20 mouse cellular contexts compared by ENCODE assay signal in the genomic region with DNA sequence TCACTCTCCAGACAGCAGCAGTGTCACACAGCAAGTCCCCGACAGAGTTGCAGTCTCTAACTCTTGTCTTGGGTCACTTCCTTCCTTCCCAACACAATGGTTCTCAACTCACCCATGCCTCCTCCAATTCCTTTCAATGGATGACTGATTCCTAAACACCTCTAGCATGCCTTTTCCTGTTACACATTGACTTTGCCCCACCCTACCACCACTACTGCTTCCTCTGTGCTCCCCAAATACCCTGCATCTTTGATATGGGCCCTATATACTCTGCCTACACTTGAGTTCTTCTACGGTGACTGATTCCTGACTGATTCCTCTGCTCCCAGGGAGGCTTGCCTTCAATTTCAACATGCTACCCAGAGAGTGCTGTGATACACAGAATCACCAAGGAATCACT.
DNase-seq lines count a peak whose midpoint lies in the region; ATAC-seq and TF ChIP-seq lines count a peak whose summit lies in the region.
"Had no signal": no experiment of that assay in that cellular context is flagged by ENCODE, and none has a peak within 500 bp of the region (broad histone marks: within the 10 kb centered on the region; RNA-seq: fewer than 3 reads in every experiment).

No protein-coding gene starts in this region.

- peak; percentile 28; the same call in 1 of the 2 replicates for ATAC-seq in embryonic facial prominence, embryonic 12.5 days (ENCODE audit: insufficient number of reproducible peaks, insufficient read depth, low FRiP score, low TSS enrichment)
- ATAC-seq in kidney, embryonic 15.5 days (replicated peaks; ENCODE audit: low FRiP score): peak; percentile 79
- ATAC-seq in kidney, postnatal 0 days (replicated peaks; ENCODE audit: low FRiP score, low read depth): no peak; the same call in 1 of the 2 replicates
- ATAC-seq: CD4-positive, CD25-positive, alpha-beta regulatory T cell, adult 4 months; forebrain, embryonic 13.5 days; forebrain, embryonic 15.5 days; forebrain, postnatal 0 days had no signal

- H3K27me3 ChIP-seq in embryonic facial prominence, embryonic 12.5 days: no peaks in the 10 kb centered on the region
- H3K27me3 ChIP-seq in embryonic facial prominence, embryonic 10.5 days (replicated peaks; ENCODE audit: low read depth, poor library complexity, severe bottlenecking): no peaks in the 10 kb centered on the region
- no peaks in the 10 kb centered on the region for H3K27me3 ChIP-seq in kidney, embryonic 15.5 days
- no peaks in the 10 kb centered on the region for H3K27me3 ChIP-seq in kidney, postnatal 0 days (ENCODE audit: insufficient read depth, low read length)
- H3K27me3 ChIP-seq: forebrain, embryonic 13.5 days; forebrain, embryonic 15.5 days had no signal

- no peaks in the 10 kb centered on the region for H3K9me3 ChIP-seq in embryonic facial prominence, embryonic 12.5 days
- no peaks in the 10 kb centered on the region for H3K9me3 ChIP-seq in embryonic facial prominence, embryonic 10.5 days
- H3K9me3 ChIP-seq in kidney, embryonic 15.5 days (replicated peaks): no peaks in the 10 kb centered on the region
- no peaks in the 10 kb centered on the region for H3K9me3 ChIP-seq in kidney, postnatal 0 days (replicated peaks; ENCODE audit: low read length)
- H3K9me3 ChIP-seq: forebrain, embryonic 15.5 days had no signal

- 77% methylated on average over 2 of the region's 2 CpGs for WGBS in embryonic facial prominence, embryonic 12.5 days
- 84% methylated on average over 2 of the region's 2 CpGs for WGBS in embryonic facial prominence, embryonic 10.5 days
- 55% methylated on average over 2 of the region's 2 CpGs for WGBS in kidney, embryonic 15.5 days
- 41% methylated on average over 2 of the region's 2 CpGs for WGBS in kidney, postnatal 0 days

- H3K4me3 ChIP-seq in embryonic facial prominence, embryonic 12.5 days: no peak overlapping the region
- no peak overlapping the region for H3K4me3 ChIP-seq in embryonic facial prominence, embryonic 10.5 days
- H3K4me3 ChIP-seq in kidney, embryonic 15.5 days (replicated peaks): no peak overlapping the region
- H3K4me3 ChIP-seq in kidney, postnatal 0 days (replicated peaks; ENCODE audit: low read depth, low read length): no peak overlapping the region
- H3K4me3 ChIP-seq: forebrain, embryonic 13.5 days; forebrain, embryonic 15.5 days had no signal

- H3K4me1 ChIP-seq in embryonic facial prominence, embryonic 12.5 days: no peaks in the 10 kb centered on the region
- H3K4me1 ChIP-seq in embryonic facial prominence, embryonic 10.5 days: peaks cover 14% of the 10 kb centered on the region; the same call in 1 of the 2 replicates
- peaks cover 7% of the 10 kb centered on the region; the same call in 1 of the 2 replicates for H3K4me1 ChIP-seq in kidney, embryonic 15.5 days
- no peaks in the 10 kb centered on the region for H3K4me1 ChIP-seq in kidney, postnatal 0 days (replicated peaks; ENCODE audit: insufficient read depth, low read length)

- no peak for DNase-seq in embryonic facial prominence, embryonic 10.5 days (ENCODE audit: low spot score)
- DNase-seq in kidney, adult 18-20 months: no peak
- DNase-seq in kidney, postnatal 0 days (ENCODE audit: low spot score): peak; percentile 24
- DNase-seq in kidney, adult 11 months: no peak
- DNase-seq: adrenal gland, adult 2 months; adrenal gland, postnatal 10 days; adrenal gland, postnatal 25 days; B cell, adult 2 months; cerebellum, adult 11 months; cerebellum, adult 18-20 months; cerebellum, adult 8-10 months; cerebellum, adult 9-11 months; cerebellum, postnatal 25 days; forebrain, postnatal 0 days had no signal

- no peak overlapping the region for H3K27ac ChIP-seq in embryonic facial prominence, embryonic 12.5 days
- no peak overlapping the region for H3K27ac ChIP-seq in embryonic facial prominence, embryonic 10.5 days (replicated peaks)
- H3K27ac ChIP-seq in kidney, embryonic 15.5 days: no peak overlapping the region
- no peak overlapping the region for H3K27ac ChIP-seq in kidney, postnatal 0 days
- H3K27ac ChIP-seq: forebrain, embryonic 13.5 days; forebrain, embryonic 15.5 days had no signal

- no peak for TF ChIP-seq CTCF in kidney, postnatal 0 days (IDR thresholded peaks at IDR 0.05; ENCODE audit: low read depth)

- no peak overlapping the region for H3K4me2 ChIP-seq in embryonic facial prominence, embryonic 12.5 days (replicated peaks)
- H3K4me2 ChIP-seq in kidney, embryonic 15.5 days: no peak overlapping the region
- no peak overlapping the region for H3K4me2 ChIP-seq in kidney, postnatal 0 days (ENCODE audit: low read length)
- H3K4me2 ChIP-seq: forebrain, embryonic 13.5 days; forebrain, embryonic 15.5 days had no signal

- no peaks in the 10 kb centered on the region for H3K36me3 ChIP-seq in embryonic facial prominence, embryonic 12.5 days
- H3K36me3 ChIP-seq in embryonic facial prominence, embryonic 10.5 days (replicated peaks): no peaks in the 10 kb centered on the region
- H3K36me3 ChIP-seq in kidney, embryonic 15.5 days: no peaks in the 10 kb centered on the region
- no peaks in the 10 kb centered on the region for H3K36me3 ChIP-seq in kidney, postnatal 0 days (ENCODE audit: insufficient read depth, low read length)
- H3K36me3 ChIP-seq: G1E had no signal

- no peak overlapping the region for H3K9ac ChIP-seq in embryonic facial prominence, embryonic 12.5 days
- H3K9ac ChIP-seq in kidney, embryonic 15.5 days: no peak overlapping the region
- H3K9ac ChIP-seq in kidney, postnatal 0 days (ENCODE audit: low read depth, low read length): no peak overlapping the region
- H3K9ac ChIP-seq: forebrain, embryonic 13.5 days; forebrain, embryonic 15.5 days; forebrain, postnatal 0 days had no signal
